Mouse (Mus musculus) liver, embryonic 14.5 days (tissue): ENCODE measurements around the gene Speg. TPM values are rescaled to one million over a fixed set of nuclear protein-coding genes. Genes with fewer than 3 reads are reported as not detected.

ENCODE experiments used
- ATAC-seq: fragments of 200-750 bp; cut with Nextera tagmentation; 2 replicates; pipeline ENCODE4 v1.8.0; 2017; ENCODE audit warnings: moderate number of reproducible peaks, mild to moderate bottlenecking, moderate library complexity; ENCODE audit not compliant: insufficient read depth
- DNase-seq, 3 experiments: peaks; one replicate each; pipeline ENCODE4 v3.0.0-alpha.2; 2012 to 2013; ENCODE audit warnings: low read depth in 3 of 3, low spot score in 3 of 3
- H3K27ac ChIP-seq: fragments of 300-500 bp; sonication (generic); 2 replicates; pipeline ENCODE4 v1.5.1; 2014; ENCODE audit warnings: moderate library complexity, mild to moderate bottlenecking, control low read depth, inconsistent platforms
- H3K27me3 ChIP-seq: fragments of 300-500 bp; sonication (generic); 2 replicates; pipeline ENCODE4 v1.6.1; 2014; ENCODE audit warnings: mild to moderate bottlenecking, low read length, moderate library complexity; ENCODE audit not compliant: control insufficient read depth, insufficient read depth
- H3K36me3 ChIP-seq: fragments of 300-500 bp; sonication (generic); replicated peaks from 2 replicates; pipeline ENCODE4 v1.6.1; 2014; ENCODE audit warnings: low read depth; ENCODE audit not compliant: control insufficient read depth, insufficient read depth
- H3K4me1 ChIP-seq, 2 experiments: fragments of 200-500 bp in 1 of 2; fragments of 300-500 bp in 1 of 2; sonication (generic) in 1 of 2; replicated peaks; 2 replicates each; pipeline ENCODE4 v1.6.1; 2012 to 2014; ENCODE audit warnings: antibody characterized with exemption in 1 of 2, inconsistent platforms in 1 of 2, low read length in 1 of 2; ENCODE audit not compliant: control insufficient read depth in 2 of 2, insufficient read depth in 2 of 2
- H3K4me2 ChIP-seq: fragments of 300-500 bp; sonication (generic); 2 replicates; pipeline ENCODE4 v1.6.1; 2014; ENCODE audit warnings: low read depth, mild to moderate bottlenecking, control low read depth, moderate library complexity
- H3K4me3 ChIP-seq, 2 experiments: fragments of 200-500 bp in 1 of 2; fragments of 300-500 bp in 1 of 2; sonication (generic) in 1 of 2; 2 replicates each; pipeline ENCODE4 v1.5.1; 2012 to 2014; ENCODE audit warnings: low read depth in 2 of 2, low read length in 2 of 2, mild to moderate bottlenecking in 2 of 2, control low read depth in 1 of 2, inconsistent platforms in 1 of 2, moderate library complexity in 1 of 2; ENCODE audit not compliant: insufficient read depth in 1 of 2
- H3K9ac ChIP-seq: fragments of 300-500 bp; sonication (generic); replicated peaks from 2 replicates; pipeline ENCODE4 v1.6.1; 2014; ENCODE audit warnings: mild to moderate bottlenecking, control low read depth, moderate library complexity
- H3K9me3 ChIP-seq: fragments of 300-500 bp; sonication (generic); 2 replicates; pipeline ENCODE4 v1.6.1; 2016; ENCODE audit warnings: low read length, mixed read lengths; ENCODE audit not compliant: control insufficient read depth
- CTCF ChIP-seq: IDR thresholded peaks from 2 replicates; pipeline ENCODE4 v1.5.1; 2016; ENCODE audit warnings: antibody characterized with exemption, low read depth, control low read depth
- EP300 ChIP-seq: IDR thresholded peaks from 2 replicates; pipeline ENCODE4 v1.6.1; 2016; ENCODE audit warnings: antibody characterized with exemption, low read depth
- WGBS: fragments of 180-500 bp; shearing (Covaris S2); extraction: QIAGEN DNeasy Blood & Tissue Kit; methylation state at CpG from one replicate; pipeline ENCODE4 v1.1.7; 2014; ENCODE audit not compliant: insufficient replicate concordance; 5-methylcytosine and 5-hydroxymethylcytosine counted together
- polyA plus RNA-seq, 2 experiments: library from polyadenylated mRNA; depleted of rRNA in 1 of 2; stranded (reverse) in 1 of 2; unstranded in 1 of 2; fragments of >200 nt; fragmentation: Nextera tagmentation in 1 of 2; extraction: Ambion mirVana in 1 of 2; gene quantifications; 2 replicates each; pipeline versions ENCODE4 v1.2.1 to v1.2.3; 2012 to 2014

Gene Speg
- polyA plus RNA-seq, 2 experiments, result 8.4 to 8.5 TPM

- H3K27ac ChIP-seq, result no peak overlapping the region; the same call in 1 of the 2 replicates
- DNase-seq (peak in 2 of 3 experiments; percentile 50 to 58), ATAC-seq (peak; percentile 86)
- peaks cover 18 to 36% of the 10 kb centered on the region in 2 experiments for H3K4me1 ChIP-seq
- H3K9me3 ChIP-seq, result no peaks in the 10 kb centered on the region
- peaks cover 21% of the 10 kb centered on the region for H3K27me3 ChIP-seq
- H3K4me2 ChIP-seq, result peak overlapping the region; percentile 56
- WGBS, result 34% methylated on average over 5 of the region's 5 CpGs
- H3K36me3 ChIP-seq, result no peaks in the 10 kb centered on the region
- H3K4me3 ChIP-seq, result peak overlapping the region in 1 of 2 experiments; percentile 17; a peak in 1 of 4 replicates
- H3K9ac ChIP-seq, result peak overlapping the region; percentile 1
- TF ChIP-seq EP300 (peak; percentile 70), CTCF (no peak)
Measured at GRCm38 (mm10) chr1:75463652-75464204, 88.6 kb downstream of the Speg start.

DNA sequence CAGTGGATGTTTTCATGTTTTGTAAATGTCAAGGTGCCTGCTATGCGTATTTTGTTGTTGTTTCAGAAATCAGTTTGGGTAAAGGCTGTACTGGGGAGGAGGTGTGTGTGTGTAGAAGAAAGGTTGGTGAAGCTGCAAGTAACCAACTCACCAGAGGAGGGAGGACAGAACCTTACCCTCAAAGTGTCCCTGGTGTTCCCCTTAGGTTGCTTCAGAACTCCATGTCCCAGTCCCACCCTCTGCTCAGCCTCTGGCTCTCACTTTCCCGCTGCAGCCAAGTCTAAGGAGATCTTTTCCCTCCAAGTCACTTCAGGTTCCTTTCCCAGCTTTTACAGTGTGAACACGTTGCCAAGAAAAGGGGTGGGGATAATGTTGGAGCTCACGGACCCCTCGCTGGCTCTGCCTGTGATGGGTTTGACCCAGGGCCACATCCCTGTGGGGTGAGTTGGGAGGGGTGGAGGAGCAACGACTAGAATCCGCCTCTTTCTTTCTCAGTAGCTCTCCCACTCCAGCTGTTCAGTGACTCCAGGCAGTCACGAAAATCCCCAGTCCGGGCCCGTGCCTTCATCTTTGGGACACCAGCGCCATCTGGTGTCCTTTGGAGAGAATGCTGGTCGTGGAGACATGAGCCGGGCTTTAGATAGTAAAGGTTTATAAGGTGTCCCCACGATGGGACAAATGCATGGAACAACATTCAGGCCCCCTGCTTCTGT lies 92.3 kb downstream of the Speg start:
- H3K4me1 ChIP-seq, result peaks cover 18 to 30% of the 10 kb centered on the region in 2 experiments
- H3K4me3 ChIP-seq, result no peak overlapping the region
- H3K27me3 ChIP-seq, result peaks cover 8% of the 10 kb centered on the region
- no peaks in the 10 kb centered on the region for H3K36me3 ChIP-seq
- TF ChIP-seq CTCF (peak; percentile 89), EP300 (no peak)
- H3K4me2 ChIP-seq, result no peak overlapping the region
- no peaks in the 10 kb centered on the region for H3K9me3 ChIP-seq
- no peak overlapping the region for H3K27ac ChIP-seq
- ATAC-seq, result peak; percentile 10; the same call in 1 of the 2 replicates
- WGBS, result 6% methylated on average over 14 of the region's 14 CpGs
- peak; percentile 46 to 61 (median 47) for DNase-seq
- H3K9ac ChIP-seq, result no peak overlapping the region

DNA sequence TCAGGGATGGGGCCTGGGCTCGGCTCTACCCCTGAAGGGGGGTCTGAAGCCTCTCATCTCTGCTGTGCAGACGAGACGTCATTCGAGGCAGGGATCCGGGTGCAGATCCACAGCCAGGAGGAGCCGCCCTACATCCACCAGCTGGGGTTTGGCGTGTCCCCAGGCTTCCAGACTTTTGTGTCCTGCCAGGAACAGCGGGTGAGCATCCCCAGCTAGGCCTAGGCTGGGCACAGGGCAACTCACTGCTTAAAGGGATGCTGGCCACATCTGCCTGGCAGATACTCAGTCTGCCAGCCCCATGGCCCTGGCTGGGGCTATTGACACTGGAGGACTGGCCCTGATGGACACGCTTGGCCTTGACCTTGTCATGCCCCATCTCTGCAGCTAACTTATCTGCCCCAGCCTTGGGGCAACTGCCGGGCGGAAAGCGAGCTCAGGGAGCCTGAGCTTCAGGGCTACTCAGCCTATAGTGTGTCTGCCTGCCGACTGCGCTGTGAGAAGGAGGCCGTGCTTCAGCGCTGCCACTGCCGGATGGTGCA lies 94.3 kb downstream of the Speg start:
- H3K9me3 ChIP-seq, result no peaks in the 10 kb centered on the region
- WGBS, result 64% methylated on average over 17 of the region's 17 CpGs
- TF ChIP-seq EP300 (no peak), CTCF (no peak)
- peaks cover 8% of the 10 kb centered on the region for H3K27me3 ChIP-seq
- ATAC-seq, result no peak
- no peaks in the 10 kb centered on the region for H3K36me3 ChIP-seq
- no peak overlapping the region for H3K4me2 ChIP-seq
- peaks cover 6 to 12% of the 10 kb centered on the region in 2 experiments for H3K4me1 ChIP-seq
- H3K27ac ChIP-seq, result no peak overlapping the region
- no peak overlapping the region for H3K9ac ChIP-seq
- no peak overlapping the region for H3K4me3 ChIP-seq
- DNase-seq, result no peak

GRCm38 (mm10) chr1:75476441-75476840 lies 101.3 kb downstream of the Speg start:
- Histone ChIP-seq H3K9ac (no peak overlapping the region), H3K4me2 (no peak overlapping the region), H3K27me3 (peaks cover 36% of the 10 kb centered on the region), H3K4me3 (no peak overlapping the region), H3K27ac (no peak overlapping the region), H3K9me3 (no peaks in the 10 kb centered on the region), H3K36me3 (no peaks in the 10 kb centered on the region), H3K4me1 (peaks cover 7 to 9% of the 10 kb centered on the region in 2 experiments)
- no peak for TF ChIP-seq CTCF
- TF ChIP-seq EP300, result no peak
- no peak for ATAC-seq
- no peak for DNase-seq
- 86% methylated on average over 11 of the region's 11 CpGs for WGBS
